ENCODE assay signal across 8 mouse cellular contexts in genomic region chr17:7945117-7946052, GRCm38 (mm10). TPM values are rescaled to one million over a fixed set of nuclear protein-coding genes. Genes with fewer than 3 reads are reported as not detected.
DNase-seq lines count a peak whose midpoint lies in the region; ATAC-seq and TF ChIP-seq lines count a peak whose summit lies in the region.
"Not testable (repeated sequence)": the region's sequence is repeated elsewhere in the genome, so short reads cannot be mapped to it uniquely, and the experiment has no call there.

TSS of gene Rsph3a (plus strand) at chr17:7945614.

- TF ChIP-seq POLR2A in CH12.LX (IDR thresholded peaks at IDR 0.05; ENCODE audit: low read depth, low read length), result peak; percentile 75

- H3K36me3 ChIP-seq in CH12.LX (replicated peaks in 1 of 2; ENCODE audit: control insufficient read depth in 1 of 2, insufficient read depth in 1 of 2, low read length in 1 of 2); forebrain, embryonic 12.5 days (replicated peaks); heart, embryonic 16.5 days (ENCODE audit: control insufficient read depth, insufficient read depth); liver, embryonic 14.5 days (replicated peaks; ENCODE audit: control insufficient read depth, insufficient read depth, low read depth); stomach, embryonic 15.5 days: not testable (repeated sequence)

- H3K4me2 ChIP-seq in CH12.LX (ENCODE audit: insufficient read depth, low read depth, poor library complexity, severe bottlenecking), result peak within 1 kb of the TSS; percentile 58
- H3K4me2 ChIP-seq in forebrain, embryonic 12.5 days, result peak within 1 kb of the TSS; percentile 58
- H3K4me2 ChIP-seq in heart, embryonic 16.5 days (ENCODE audit: low read depth, low read length), result peak within 1 kb of the TSS; percentile 57
- H3K4me2 ChIP-seq in liver, embryonic 14.5 days (ENCODE audit: low read depth), result peak within 1 kb of the TSS; percentile 62
- peak within 1 kb of the TSS; percentile 57 for H3K4me2 ChIP-seq in stomach, embryonic 15.5 days

- in situ Hi-C loops in CH12.LX (cut with MboI; ENCODE audit: low pct_ligation_motif_present, low pct_unique_long_range_greater_than_20kb, low sequenced_read_pairs), result not testable (repeated sequence)

- H3K27me3 ChIP-seq in CH12.LX (replicated peaks); forebrain, embryonic 12.5 days; heart, embryonic 16.5 days (ENCODE audit: control insufficient read depth, insufficient read depth, low read length); liver, embryonic 14.5 days (ENCODE audit: control insufficient read depth, insufficient read depth, low read length); stomach, embryonic 15.5 days (replicated peaks): not testable (repeated sequence)

- TF ChIP-seq CTCF in CH12.LX (conservative IDR thresholded peaks at IDR 0.05 in 1 of 2, IDR thresholded peaks at IDR 0.05 in 1 of 2; ENCODE audit: low read depth in 2 of 2, low read length in 2 of 2), result peak in 1 of 2 experiments; percentile 6; a peak in 1 of 4 replicates
- TF ChIP-seq CTCF in liver, embryonic 14.5 days (IDR thresholded peaks at IDR 0.05; ENCODE audit: low read depth), result 0 out of 2 replicates have a peak, but pooled peaks have one; percentile 12

- peak; percentile 72 for DNase-seq in CH12.LX (ENCODE audit: extremely low read depth)
- DNase-seq in c-Kit-positive CD71-positive TER-119-positive erythroid progenitor cells, embryonic 14.5 days (ENCODE audit: low spot score), result peak; percentile 75
- peak; percentile 92 to 95 for DNase-seq in kidney, postnatal 25 days
- DNase-seq in liver, embryonic 14.5 days (ENCODE audit: low read depth in 3 of 3, low spot score in 3 of 3), result peak; percentile 65 to 66 (median 66)
- DNase-seq in neural tube, embryonic 10.5 days (ENCODE audit: extremely low spot score, low spot score), result peak; percentile 92

- not testable (repeated sequence) for H3K9me3 ChIP-seq in CH12.LX (replicated peaks; ENCODE audit: low read length); forebrain, embryonic 12.5 days; heart, embryonic 16.5 days (replicated peaks; ENCODE audit: control insufficient read depth, low read length); liver, embryonic 14.5 days (ENCODE audit: control insufficient read depth, low read length); stomach, embryonic 15.5 days

- H3K9ac ChIP-seq in CH12.LX (ENCODE audit: insufficient read depth, low read depth), result peak within 1 kb of the TSS; percentile 20; the same call in 1 of the 2 replicates
- H3K9ac ChIP-seq in forebrain, embryonic 12.5 days, result peak within 1 kb of the TSS; percentile 65
- H3K9ac ChIP-seq in heart, embryonic 16.5 days (ENCODE audit: low read length), result peak within 1 kb of the TSS; percentile 80
- peak within 1 kb of the TSS; percentile 61 for H3K9ac ChIP-seq in liver, embryonic 14.5 days (replicated peaks)
- H3K9ac ChIP-seq in stomach, embryonic 15.5 days, result peak within 1 kb of the TSS; percentile 39; the same call in 1 of the 2 replicates

- H3K4me1 ChIP-seq in CH12.LX (ENCODE audit: control insufficient read depth in 1 of 2, insufficient read depth in 2 of 2); forebrain, embryonic 12.5 days; heart, embryonic 16.5 days (ENCODE audit: control insufficient read depth, insufficient read depth, low read length); liver, embryonic 14.5 days (replicated peaks; ENCODE audit: control insufficient read depth in 2 of 2, insufficient read depth in 2 of 2, low read length in 1 of 2); stomach, embryonic 15.5 days: not testable (repeated sequence)

- TF ChIP-seq RAD21 in CH12.LX (IDR thresholded peaks at IDR 0.05; ENCODE audit: low read depth, low read length), result not testable (repeated sequence)

- dilution Hi-C loops in CH12.LX (cut with MboI; ENCODE audit: extremely low pct_ligation_motif_present, extremely low pct_unique_long_range_greater_than_20kb, low sequenced_read_pairs), result not testable (repeated sequence)

- 4% methylated on average over 58 of the region's 58 CpGs for WGBS in forebrain, embryonic 12.5 days
- 2% methylated on average over 58 of the region's 58 CpGs for WGBS in heart, embryonic 16.5 days
- 2% methylated on average over 51 of the region's 58 CpGs for WGBS in liver, embryonic 14.5 days (ENCODE audit: insufficient replicate concordance)
- 3% methylated on average over 58 of the region's 58 CpGs for WGBS in stomach, embryonic 15.5 days

- H3K79me2 ChIP-seq in CH12.LX (replicated peaks; ENCODE audit: control insufficient read depth, extremely low read depth, insufficient read depth, poor library complexity, severe bottlenecking), result not testable (repeated sequence)

- peak within 1 kb of the TSS; percentile 53 to 65 (median 63) for H3K4me3 ChIP-seq in CH12.LX (replicated peaks in 1 of 3; ENCODE audit: low read depth in 2 of 3, low read length in 2 of 3, poor library complexity in 1 of 3)
- peak within 1 kb of the TSS; percentile 60 for H3K4me3 ChIP-seq in forebrain, embryonic 12.5 days (replicated peaks)
- peak within 1 kb of the TSS; percentile 61 for H3K4me3 ChIP-seq in heart, embryonic 16.5 days (ENCODE audit: low read length)
- peak within 1 kb of the TSS; percentile 66 to 90 for H3K4me3 ChIP-seq in liver, embryonic 14.5 days (ENCODE audit: insufficient read depth in 1 of 2, low read depth in 2 of 2, low read length in 2 of 2)
- peak within 1 kb of the TSS; percentile 60 for H3K4me3 ChIP-seq in stomach, embryonic 15.5 days (replicated peaks)

- H3K27ac ChIP-seq in CH12.LX (ENCODE audit: insufficient read depth, low read depth), result peak within 1 kb of the TSS; percentile 23; the same call in 1 of the 2 replicates
- H3K27ac ChIP-seq in forebrain, embryonic 12.5 days, result peak within 1 kb of the TSS; percentile 88
- peak within 1 kb of the TSS; percentile 94 for H3K27ac ChIP-seq in heart, embryonic 16.5 days (ENCODE audit: low read length)
- peak within 1 kb of the TSS; percentile 56 for H3K27ac ChIP-seq in liver, embryonic 14.5 days
- peak within 1 kb of the TSS; percentile 93 for H3K27ac ChIP-seq in stomach, embryonic 15.5 days

- TF ChIP-seq EP300 in CH12.LX (IDR thresholded peaks at IDR 0.05; ENCODE audit: low read length); liver, embryonic 14.5 days (IDR thresholded peaks at IDR 0.05; ENCODE audit: low read depth): not testable (repeated sequence)

- peak; percentile 98 for ATAC-seq in forebrain, embryonic 12.5 days (ENCODE audit: low FRiP score)
- ATAC-seq in heart, embryonic 16.5 days (replicated peaks; ENCODE audit: extremely low read depth, insufficient read depth, low FRiP score), result peak; percentile 98
- peak; percentile 96 for ATAC-seq in liver, embryonic 14.5 days (ENCODE audit: insufficient read depth)
- ATAC-seq in stomach, embryonic 15.5 days (ENCODE audit: insufficient read depth, low FRiP score, low read depth), result peak; percentile 97

TF ChIP-seq in CH12.LX, 34 proteins besides CTCF, POLR2A, EP300 and RAD21:
- TF ChIP-seq TBP (conservative IDR thresholded peaks at IDR 0.05; ENCODE audit: low read depth, low read length) (peak; percentile 20; the same call in 1 of the 2 replicates), HCFC1 (IDR thresholded peaks at IDR 0.05; ENCODE audit: low read depth, low read length) (peak; percentile 68), ELF1 (IDR thresholded peaks at IDR 0.05; ENCODE audit: low read depth, low read length) (peak; percentile 91), ZMIZ1 (IDR thresholded peaks at IDR 0.05; ENCODE audit: low read depth, low read length) (peak; percentile 55), MAX (IDR thresholded peaks at IDR 0.05; ENCODE audit: low read length) (peak; percentile 63; the same call in 1 of the 2 replicates), NELFE (IDR thresholded peaks at IDR 0.05; ENCODE audit: low read depth, low read length) (peak; percentile 46; the same call in 1 of the 2 replicates), TCF12 (IDR thresholded peaks at IDR 0.05; ENCODE audit: low read depth, low read length) (peak; percentile 37; the same call in 1 of the 2 replicates), SIN3A (IDR thresholded peaks at IDR 0.05; ENCODE audit: low read length) (peak; percentile 66), KAT2A (IDR thresholded peaks at IDR 0.05; ENCODE audit: insufficient replicate concordance, low read length) (0 out of 2 replicates have a peak, but pooled peaks have one; percentile 47), MXI1 (IDR thresholded peaks at IDR 0.05; ENCODE audit: low read depth, low read length) (peak; percentile 69)

RNA-seq across cellular contexts. Expression of gene Rsph3a, which starts in this region (rescaled TPM):
- total RNA-seq in CH12.LX (2012; rRNA removed), result 15.2 and 23.7 TPM in 2 replicates
- total RNA-seq in CH12.LX (2014; rRNA removed), result 8.2 and 9.9 TPM in 2 replicates
- polyA plus RNA-seq in CH12.LX (2012; ENCODE audit: insufficient read length, low read depth), result 17.8 and 18.8 TPM in 2 replicates
- polyA plus RNA-seq in forebrain, embryonic 12.5 days (2016; fragmentation: Nextera tagmentation; extraction: Ambion mirVana), result 51.7 and 58.6 TPM in 2 replicates
- polyA plus RNA-seq in heart, embryonic 16.5 days (2015; fragmentation: Nextera tagmentation; extraction: Ambion mirVana), result 72.6 and 82.6 TPM in 2 replicates
- 8.2 and 14.3 TPM in 2 replicates for polyA plus RNA-seq in liver, embryonic 14.5 days (2012; rRNA removed)
- 17.2 and 19.1 TPM in 2 replicates for polyA plus RNA-seq in liver, embryonic 14.5 days (2014; fragmentation: Nextera tagmentation; extraction: Ambion mirVana)
- polyA plus RNA-seq in stomach, embryonic 15.5 days (2015; fragmentation: Nextera tagmentation; extraction: Ambion mirVana), result 52.0 and 75.4 TPM in 2 replicates

Comparison
In these comparisons a context has a peak if more than half of its experiments do, and no peak if none do; other contexts are left out.
1. Peak in every context shown above with its lines: DNase-seq, ATAC-seq, H3K4me3 ChIP-seq and H3K27ac ChIP-seq.
2. H3K27ac ChIP-seq: peak in every context shown above with its lines; median percentile 94 in heart, embryonic 16.5 days; 93 in stomach, embryonic 15.5 days; 88 in forebrain, embryonic 12.5 days; 56 in liver, embryonic 14.5 days; 23 in CH12.LX.
3. H3K9ac ChIP-seq: peak in every context shown above with its lines; median percentile 80 in heart, embryonic 16.5 days; 65 in forebrain, embryonic 12.5 days; 61 in liver, embryonic 14.5 days; 39 in stomach, embryonic 15.5 days; 20 in CH12.LX.